Mouse (Mus musculus) skeletal muscle tissue, adult 2 months (tissue): ENCODE results near the gene Slc15a5.

Source experiments
- DNase-seq: peaks from one replicate; pipeline ENCODE4 v3.0.0-alpha.2; 2012; ENCODE audit warnings: low read depth, low spot score

Gene Slc15a5

DNA sequence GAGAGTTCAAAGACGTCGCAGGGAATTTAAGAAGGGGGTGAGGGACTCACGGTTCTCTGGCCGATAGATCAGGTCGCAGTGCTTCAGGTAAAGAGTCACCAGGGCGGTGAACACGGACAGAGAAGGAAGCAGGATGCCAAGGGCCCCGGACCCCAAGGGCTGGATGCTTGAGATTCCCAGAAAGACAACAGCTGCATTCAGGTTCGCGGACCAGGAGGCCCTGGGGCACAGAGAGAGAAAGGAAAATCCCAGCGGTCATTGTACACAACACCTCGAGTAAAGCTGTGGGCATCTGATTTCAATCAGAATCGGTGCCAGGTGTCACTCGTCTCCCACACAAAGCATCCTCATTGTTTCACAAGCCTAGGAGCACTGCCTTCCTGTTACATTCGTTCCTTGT is 24.1 kb downstream of the Slc15a5 start:
- DNase-seq, result no peak

DNA sequence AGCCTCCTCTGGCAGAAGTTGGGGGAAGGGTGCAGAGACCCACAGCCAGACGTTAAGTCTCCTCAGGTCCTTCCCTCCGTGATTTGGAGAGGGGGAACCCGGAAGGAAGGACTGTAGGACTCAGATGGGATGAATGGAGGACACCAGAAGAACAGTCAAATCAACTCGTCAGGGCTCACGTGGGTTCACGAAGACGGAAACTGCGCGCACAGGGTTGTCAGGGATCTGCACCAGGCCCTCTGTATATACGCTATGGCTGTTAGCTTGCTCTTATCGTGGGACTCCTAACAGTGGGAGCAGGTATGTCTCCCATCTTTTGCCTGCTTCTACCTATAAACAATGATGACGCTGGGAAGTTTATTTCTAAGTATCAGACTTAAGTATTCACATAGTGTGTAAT is 24.8 kb downstream of the Slc15a5 start:
- no peak for DNase-seq

DNA sequence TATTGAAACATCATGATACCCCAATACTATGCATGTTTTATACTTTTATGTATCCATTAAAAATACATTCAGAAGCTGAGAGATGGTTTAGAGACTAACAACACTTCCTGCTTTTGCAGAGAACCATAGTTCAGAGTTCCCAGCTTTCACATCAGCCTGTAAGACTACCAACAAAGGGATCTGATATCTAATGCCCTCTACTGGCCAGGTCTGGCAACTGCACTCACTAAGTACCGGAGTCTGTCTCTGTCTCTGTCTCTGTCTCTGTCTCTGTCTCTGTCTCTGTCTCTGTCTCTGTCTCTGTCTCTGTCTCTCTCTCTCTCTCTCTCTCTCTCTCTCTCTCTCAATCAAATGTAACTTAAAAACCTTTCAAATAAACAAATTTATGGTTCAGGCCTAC is 25.6 kb downstream of the Slc15a5 start:
- DNase-seq, result no peak

DNA sequence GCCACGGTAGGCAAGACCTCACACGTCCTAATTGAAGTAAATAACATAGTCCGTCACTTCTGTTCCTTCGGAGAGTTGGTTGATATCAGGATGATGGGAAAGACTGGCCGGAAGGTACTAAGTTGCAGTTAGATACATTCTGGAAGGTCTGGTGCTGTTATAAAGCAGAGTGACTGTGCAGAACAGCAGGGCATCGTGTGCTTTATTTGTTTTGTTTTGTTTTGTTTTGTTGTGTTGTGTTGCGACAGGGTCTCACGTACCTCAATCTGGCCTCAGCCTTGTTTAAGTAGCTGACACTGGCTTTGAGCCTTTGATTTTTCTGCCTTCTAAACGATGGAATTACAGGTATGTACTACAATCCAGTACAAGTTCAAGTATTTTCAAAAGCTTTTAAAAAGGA is 26.0 kb downstream of the Slc15a5 start:
- no peak for DNase-seq

DNA sequence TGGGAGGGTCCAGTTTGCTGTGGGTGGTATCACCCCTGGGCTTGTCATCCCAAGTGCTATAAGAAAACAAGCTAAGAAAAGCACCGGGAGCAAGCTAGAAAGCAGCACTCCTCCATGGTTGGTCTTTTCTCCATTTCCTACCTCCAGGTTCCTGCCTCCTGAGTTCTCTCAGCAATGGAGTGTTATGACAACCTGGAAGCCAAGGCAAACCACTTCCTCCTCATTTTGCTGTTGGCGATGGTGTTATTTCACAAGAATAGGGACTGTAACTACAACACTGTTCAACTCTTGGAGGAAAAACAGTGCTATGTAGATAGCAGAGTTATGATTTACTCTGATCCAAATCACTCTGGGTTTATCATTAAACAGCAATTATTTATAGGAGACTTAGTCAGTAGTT is 34.4 kb downstream of the Slc15a5 start:
- DNase-seq, result no peak

DNA sequence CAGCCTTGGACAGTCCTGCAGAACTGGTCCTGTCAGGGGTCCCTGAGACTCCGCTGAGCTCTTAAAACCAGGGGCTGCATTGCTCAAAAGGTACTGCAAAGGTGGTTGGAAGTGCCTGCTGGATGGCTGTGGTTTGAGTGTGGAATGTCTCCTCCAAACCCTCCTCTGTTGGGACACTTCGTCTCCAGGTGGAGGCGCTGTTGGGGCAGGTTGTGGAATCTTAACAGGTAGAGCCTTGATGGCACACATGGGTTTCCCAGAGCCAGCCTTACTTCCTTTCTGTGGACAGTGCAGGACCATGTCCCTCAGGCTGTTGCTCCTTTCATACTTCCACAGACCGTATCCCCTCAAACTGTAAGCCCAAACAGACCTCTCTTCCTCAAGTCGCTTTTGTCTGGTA is 36.8 kb downstream of the Slc15a5 start:
- no peak for DNase-seq

DNA sequence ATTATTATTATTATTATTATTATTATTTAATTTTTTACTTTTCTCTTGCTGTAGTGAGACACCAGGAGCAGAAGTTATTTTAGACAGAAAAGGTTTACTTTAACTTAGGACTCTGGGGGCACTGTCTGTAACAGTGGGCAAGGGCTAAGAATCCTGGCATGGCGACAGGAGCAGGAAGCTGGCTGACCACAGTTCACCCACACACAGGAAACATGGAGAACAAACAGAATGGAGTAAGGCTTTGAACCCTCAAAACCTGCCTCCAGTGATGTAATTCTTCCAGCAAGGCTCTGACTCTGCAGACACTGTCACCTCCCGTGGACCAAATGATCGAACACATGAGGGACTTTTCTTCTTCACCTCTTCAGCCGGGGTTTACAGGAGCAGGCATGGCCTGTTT is 37.9 kb downstream of the Slc15a5 start:
- DNase-seq, result no peak

DNA sequence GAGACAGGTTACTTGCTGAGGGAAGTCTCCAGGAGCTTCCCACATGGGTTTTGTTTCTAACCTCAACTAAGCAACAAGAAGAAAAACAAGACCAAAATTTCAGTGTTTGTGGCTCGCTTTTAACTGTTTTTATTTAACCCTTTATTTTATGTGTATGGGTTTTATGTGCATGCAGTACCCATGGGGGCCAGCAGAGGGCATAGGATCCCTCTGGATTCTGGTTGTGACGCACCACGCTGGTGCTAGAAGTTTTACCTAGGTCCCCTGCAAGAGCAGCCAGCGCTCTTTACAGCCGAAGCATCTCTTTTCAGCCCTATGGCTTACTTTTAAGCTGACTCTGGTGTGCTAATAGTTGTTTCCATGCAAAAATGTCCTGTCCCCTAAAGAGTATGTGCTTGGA is 42.1 kb downstream of the Slc15a5 start:
- no peak for DNase-seq

DNA sequence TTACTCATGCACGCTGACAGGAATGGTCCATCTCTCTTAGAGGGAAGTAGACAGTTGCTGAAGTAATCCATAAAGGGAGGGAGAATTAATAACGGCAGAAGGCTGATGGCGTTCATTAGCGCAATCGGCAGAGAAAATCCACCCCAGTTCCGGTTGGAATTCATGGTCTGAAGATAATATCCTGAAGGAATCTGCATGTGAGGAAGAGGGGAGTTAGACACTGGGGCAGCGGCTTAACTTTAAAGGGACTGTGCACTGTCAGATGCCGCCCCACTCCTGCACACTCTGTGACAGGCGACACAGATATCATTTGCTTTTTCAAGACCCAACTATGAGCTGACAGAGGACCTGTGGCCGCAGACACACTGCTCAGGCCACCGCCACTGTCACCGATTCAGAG is 42.8 kb downstream of the Slc15a5 start:
- no peak for DNase-seq

DNA sequence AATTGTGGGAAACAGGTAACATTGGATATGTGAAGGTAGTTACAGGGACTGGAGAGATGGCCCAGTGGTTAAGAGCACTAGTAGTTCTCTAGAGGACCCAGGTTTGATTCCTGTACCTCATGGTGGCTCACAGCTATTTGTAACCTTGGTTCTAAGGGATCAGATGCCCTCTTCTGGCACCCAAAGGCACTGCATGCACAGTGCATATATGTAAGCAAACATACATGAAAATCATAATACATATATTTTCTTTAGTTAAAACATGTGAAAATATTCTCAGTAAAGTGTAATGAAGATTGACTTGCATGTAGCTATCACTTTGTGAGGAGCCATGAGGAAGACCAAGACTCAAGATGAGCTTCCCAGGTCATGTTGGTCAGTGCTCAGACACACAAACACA is 62.8 kb downstream of the Slc15a5 start:
- no peak for DNase-seq

DNA sequence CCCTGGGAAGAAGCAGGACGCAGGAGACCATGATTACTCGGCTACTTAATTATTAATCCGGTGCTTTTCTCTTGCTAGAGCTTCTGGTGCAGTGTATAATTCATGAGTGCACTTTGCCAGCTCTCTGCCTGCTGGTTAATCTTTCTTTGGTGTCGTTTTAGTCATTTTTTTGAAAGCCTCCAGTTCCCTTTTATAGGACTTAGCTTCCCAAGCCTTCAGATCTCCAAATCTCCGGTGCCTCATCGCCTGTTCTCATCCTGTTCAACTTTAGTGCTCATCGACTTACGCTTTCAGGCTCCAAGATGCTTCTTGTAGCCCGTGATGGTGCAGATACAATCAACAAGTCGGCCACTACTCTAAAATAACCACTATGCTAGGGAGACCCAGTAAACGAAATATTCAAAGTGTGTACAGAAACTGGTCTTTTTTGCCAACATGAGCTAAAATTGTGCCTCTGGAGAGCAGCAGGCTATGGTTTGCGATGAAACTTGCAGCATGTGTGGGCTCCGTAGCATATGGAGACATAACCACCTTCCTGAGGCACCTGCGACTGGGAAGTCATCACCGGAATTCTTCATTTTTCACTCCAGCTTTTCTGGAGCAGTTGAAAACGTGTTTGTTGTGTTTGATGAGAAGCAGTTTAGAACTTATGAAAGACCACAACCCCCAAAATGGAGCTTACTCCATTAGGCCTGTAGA is 64.6 kb downstream of the Slc15a5 start:
- no peak for DNase-seq

DNA sequence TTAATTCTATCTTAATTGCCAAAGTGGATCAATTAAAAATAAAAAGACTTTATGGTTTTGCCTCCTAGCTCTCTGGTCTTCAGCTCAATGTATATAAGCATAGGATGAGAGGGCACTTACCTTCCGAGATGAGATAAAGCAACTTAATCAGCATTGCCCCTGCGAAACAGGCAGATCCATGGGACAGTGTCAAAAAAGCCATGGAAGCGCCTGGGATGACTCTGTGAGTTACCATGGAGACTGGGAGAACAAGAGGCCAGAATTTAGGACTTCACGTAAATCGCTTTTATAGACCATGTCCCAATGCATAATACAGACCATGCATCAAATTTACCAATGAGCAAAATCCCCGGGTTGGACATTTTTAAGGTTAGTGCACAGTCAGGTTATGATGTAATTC is 67.8 kb downstream of the Slc15a5 start:
- DNase-seq, result no peak

DNA sequence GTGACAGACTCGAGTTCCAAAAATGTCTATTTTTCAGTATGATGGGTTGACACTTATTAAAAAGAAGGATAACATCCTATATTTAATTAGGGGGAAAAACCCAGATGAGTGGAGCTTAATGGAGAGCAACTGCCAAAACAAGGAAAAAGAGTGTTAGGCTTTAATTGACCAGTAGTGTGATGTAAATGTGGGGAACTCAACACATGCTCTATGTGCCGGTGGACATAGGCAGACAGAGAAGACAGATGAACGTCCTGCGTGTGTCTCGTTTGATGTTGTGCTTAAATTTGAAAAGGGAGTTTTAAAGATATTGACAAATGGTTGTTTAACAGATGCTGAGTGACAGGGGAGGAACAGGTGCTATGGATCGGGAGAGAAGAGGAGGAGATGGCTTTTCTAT is 72.0 kb downstream of the Slc15a5 start:
- no peak for DNase-seq

DNA sequence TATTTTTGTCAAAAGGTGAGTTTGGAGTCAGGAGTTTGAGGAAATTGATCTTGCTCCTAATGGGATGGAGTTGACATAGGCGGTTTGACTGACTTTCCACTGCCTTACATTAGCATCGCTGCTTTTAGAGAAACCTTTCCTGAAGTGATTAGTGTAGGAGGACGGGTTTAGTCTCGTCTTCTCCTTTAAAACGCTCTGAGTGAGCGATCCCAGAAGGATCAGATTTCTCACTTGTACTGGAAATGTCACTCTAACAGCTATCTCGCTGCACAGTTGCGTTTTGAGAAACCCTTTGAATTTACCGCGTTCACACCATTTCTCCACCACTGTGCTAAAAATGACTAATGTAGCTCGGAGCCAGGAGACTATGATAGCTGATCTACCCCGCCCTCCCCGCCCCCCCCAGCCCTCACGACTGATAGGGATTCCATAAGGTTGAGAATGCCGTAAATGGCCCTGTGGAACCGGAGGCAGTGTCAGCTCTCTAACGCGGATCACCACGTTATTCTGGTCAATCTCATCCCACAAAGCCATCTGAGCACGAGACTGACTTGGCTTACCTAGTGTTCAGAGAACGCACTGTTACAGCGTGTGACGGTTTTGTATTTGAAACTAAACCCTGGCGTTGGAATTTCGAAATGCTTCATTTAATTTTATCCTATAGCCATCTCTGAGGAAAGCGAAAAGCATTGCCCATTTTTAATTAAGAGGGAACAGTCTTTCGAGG is 73.0 kb downstream of the Slc15a5 start:
- DNase-seq, result no peak

DNA sequence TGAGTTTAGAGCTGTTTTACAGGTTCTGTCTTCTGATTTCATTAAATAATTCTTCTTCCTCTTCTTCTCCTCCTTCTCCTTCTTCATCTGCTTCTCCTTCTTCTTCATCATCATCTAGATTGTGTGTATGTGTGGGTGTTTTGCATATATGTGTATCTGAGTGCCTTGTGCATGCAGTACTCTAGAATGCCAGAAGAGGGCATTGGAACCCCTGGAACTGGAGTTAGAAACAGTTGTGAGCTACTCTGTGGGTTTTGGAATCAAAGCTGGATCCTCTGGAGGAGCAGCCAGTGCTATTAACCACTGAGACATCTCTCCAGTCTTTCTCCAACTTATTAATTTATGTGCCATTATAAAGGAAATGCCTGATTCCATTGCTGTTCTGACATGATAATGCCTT is 89.9 kb downstream of the Slc15a5 start:
- DNase-seq, result no peak

DNA sequence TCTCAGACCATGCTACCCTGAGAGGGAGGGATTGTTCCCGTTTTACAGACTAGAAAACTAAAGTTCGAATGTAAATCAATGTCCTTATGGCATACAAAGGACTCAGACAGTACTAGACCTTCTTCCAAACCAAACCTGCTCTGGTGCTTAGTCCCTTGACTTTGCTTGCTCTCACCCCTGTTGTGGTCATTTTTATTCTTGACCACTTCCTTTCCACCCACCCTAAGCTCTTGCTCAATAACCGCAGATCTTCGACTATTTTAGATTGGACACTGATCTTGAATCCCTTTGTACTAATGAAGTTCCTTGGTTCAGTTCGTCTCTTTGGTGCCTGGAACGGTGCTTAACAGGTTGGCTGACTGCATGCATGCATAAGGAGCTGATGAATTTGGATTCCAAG is 94.5 kb downstream of the Slc15a5 start:
- DNase-seq, result no peak

DNA sequence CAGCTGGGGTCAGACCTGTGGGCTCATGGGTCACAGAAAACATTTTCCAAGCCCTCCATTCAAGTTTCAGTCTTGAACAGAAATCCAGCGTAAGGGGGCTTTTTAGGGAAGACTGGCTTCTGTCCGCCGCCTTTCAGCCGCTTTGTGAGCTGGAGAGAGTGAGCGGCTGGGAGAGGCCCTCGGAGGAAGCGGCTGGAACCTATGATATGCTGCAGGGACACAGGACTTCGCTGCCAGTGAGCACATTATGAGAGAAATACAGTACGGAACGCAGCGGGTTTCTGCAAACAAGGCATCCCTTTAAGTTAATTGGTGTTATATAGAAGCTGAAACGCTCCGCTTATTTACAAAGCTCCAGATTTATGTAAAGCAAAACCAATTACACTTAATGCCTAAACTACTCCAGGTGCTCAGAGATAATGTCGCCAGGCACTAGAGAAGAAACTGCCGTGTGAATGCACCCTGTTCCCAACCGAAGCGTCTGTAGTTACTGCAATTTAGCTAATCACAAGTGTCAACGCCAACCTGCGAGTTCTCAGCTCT is 97.5 kb downstream of the Slc15a5 start:
- DNase-seq, result no peak

DNA sequence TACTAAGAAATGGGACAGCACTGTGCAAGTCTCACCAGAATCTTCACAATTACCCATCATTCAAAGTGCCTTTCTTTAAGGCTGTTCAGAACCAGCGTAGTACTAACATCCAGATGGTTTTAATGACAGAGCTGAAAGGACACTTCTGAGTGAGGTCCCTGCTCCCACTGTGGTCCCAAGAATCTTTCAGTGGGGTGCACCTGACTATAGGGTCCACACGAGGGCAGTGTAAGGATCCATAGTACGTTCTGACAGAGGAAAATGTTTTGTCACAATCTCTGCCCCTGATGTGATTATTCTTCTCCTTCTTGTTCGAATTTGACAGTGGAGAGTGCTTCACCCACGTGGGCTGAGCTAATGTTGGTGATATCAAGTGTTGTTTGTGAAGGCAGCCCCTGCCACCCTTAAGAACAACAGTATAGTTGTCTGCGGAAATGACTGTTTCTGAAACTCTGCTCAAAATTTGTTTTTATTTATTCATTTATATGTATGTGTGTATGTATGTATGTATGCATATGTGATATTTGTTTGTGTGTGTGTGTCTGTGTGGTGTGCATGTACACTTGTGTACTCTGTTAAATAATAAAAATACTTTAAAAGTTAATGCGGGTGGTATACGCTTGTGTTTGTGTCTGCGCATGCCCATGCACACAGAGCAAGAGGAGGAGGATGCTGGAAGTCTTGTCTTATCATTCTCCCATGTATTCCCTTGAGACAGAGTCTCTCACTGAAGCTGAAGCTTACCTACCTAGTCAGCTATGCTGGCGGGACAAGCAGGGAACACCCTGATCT is 98.6 kb downstream of the Slc15a5 start:
- no peak for DNase-seq

DNA sequence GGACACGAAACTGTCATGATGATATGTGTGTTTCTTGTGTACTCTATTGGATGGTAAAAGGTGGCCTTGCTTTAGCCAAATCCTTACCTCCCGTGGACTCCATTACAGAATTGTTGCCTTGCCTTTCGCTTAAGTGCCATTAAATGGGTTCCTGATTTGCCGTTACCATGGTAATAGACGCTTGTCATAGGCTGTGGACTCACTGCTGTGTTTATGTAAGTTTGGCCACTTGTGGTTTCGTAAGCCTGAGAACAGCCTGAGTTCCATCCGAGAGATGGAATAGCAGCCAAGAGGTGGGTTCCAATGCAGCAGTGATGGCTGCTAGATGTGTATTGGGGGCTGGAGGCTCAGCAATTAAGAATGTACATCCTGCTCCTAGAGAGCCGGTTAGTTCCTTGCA is 99.3 kb downstream of the Slc15a5 start:
- DNase-seq, result no peak

DNA sequence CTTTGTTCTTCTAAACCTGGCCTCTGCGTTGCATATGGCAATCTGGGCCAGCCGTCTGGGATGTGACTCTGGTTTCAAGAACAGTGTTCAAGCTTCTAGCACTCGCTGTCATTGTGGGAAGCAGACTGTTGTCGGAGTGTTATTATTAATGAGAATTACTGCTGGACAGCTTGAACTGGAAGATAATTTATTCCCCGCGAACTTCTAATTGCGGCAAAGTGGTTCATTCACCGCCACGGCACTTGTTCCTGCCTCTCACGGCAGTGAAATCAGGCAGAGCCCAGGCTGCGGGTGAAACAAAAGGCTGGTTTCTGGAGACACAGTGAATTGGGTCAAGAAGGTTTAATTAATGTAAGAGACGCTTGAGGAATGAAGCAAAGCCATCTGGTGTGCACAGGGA is 99.9 kb downstream of the Slc15a5 start:
- no peak for DNase-seq

DNA sequence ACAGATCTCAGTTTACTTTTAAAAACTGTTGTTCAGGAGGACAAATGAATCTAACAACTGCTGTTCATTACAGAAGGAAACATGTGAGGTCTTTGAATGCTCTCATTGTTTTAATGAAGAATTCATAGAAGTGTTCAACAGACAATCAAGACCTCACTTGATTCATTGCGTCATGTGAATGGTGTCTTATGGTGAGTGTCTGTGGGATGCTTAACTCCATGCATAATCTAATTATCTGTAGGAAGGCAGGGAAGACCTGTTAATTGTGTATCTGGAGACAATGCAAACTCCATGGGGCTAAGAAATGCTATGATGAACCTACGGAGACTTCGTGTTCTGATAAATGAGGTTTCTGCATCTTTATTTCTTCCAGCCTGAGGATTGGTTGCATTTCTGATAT is 103.7 kb downstream of the Slc15a5 start:
- no peak for DNase-seq

DNA sequence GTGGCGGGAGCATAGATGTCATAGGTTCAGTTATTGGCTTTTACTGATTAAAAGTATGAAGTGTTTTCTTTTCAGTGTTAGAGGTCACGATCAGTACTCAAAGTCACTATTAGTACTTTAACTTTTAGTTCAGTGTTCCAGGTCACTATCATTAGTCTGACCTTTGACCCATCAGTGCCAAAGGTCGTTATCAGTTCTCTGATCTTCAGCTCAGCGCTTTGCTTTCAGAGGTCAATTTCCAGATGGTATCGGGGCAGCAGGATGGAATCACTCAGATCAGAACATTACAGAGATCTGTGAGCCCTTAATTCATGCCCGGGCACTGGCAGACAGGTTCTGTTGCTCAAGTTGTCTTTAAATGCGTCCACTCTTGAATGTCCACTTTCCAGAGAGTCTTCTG is 116.0 kb downstream of the Slc15a5 start:
- no peak for DNase-seq

DNA sequence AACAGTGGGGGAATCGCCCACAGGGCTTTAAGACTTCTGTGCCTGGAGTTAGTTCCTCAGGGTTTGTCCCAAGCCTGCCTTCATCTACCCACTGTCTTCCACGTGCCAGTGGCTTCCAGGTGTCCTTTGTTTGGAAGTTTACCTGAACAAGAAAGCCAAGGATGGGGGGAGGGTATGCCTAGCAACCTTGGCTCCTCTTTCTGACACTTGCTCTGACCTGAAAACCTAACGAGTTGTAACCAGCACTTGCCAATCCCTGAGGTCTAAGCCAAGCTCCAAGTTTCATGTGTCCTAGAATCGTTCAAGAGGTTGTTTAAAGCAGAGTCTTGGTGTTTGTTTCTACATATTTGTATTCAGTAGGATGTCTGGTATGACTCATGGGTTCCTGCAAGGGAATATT is 116.9 kb downstream of the Slc15a5 start:
- no peak for DNase-seq
